Mouse (Mus musculus): Measurements from ENCODE around the gene Dnaja4.

- no peak for TF ChIP-seq CTCF (IDR thresholded peaks at IDR 0.05; ENCODE audit: low read depth, low read length)
- TF ChIP-seq POLR2AphosphoS5 (IDR thresholded peaks at IDR 0.05; ENCODE audit: insufficient replicate concordance, low read depth, low read length): no peak
- no peak for TF ChIP-seq TAL1 (conservative IDR thresholded peaks at IDR 0.05; ENCODE audit: low read depth, low read length)
- TF ChIP-seq GATA2 (IDR thresholded peaks at IDR 0.05; ENCODE audit: borderline replicate concordance, low read depth, low read length): no peak
- TF ChIP-seq GATA1 (IDR thresholded peaks at IDR 0.05; ENCODE audit: borderline replicate concordance, low read length): no peak
These were observed 5.7 kb downstream of the Dnaja4 start for GRCm38 (mm10) chr9:54704361-54704760.

Measured in G1E (cell line).